In the genomic region with DNA sequence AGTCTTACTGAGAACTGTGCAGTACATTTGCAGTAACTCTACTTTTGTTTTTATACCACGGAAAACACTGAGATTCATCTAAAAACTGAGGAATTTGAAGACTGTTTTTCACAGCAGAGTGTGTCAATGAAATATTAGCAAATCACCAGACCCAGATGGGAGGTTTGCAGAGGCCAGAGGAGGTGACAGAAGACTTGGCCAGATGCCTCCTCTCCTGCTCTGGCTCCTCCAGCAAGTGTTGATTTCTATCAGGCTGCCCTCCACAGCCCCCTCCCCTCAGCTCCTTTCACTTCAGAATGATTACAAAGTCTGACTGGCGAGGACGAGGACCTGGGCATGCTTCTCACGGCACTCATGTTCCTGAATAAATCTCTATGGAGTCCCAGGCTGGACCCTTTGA, we compare ENCODE assay signal across 22 mouse cellular contexts. TPM values are rescaled to one million over a fixed set of nuclear protein-coding genes. Genes with fewer than 3 reads are reported as not detected.
"Had no signal": no experiment of that assay in that cellular context is flagged by ENCODE, and none has a peak within 500 bp of the region (broad histone marks: within the 10 kb centered on the region; RNA-seq: fewer than 3 reads in every experiment).

No protein-coding gene starts in this region.

- H3K27ac ChIP-seq: layer of hippocampus, adult 2 months; left cerebral cortex, adult 2 months; limb, embryonic 10.5 days; liver, embryonic 15.5 days; lung, embryonic 15.5 days; midbrain, embryonic 10.5 days; neural tube, embryonic 13.5 days had no signal

- H3K4me3 ChIP-seq: layer of hippocampus, adult 2 months; left cerebral cortex, adult 2 months; limb, embryonic 10.5 days; liver, embryonic 15.5 days; lung, embryonic 15.5 days; midbrain, embryonic 10.5 days; neural tube, embryonic 13.5 days had no signal

- H3K4me2 ChIP-seq: liver, embryonic 11.5 days; liver, embryonic 15.5 days; lung, embryonic 15.5 days; neural tube, embryonic 13.5 days had no signal

- ATAC-seq: midbrain, embryonic 16.5 days had no signal

- H3K9ac ChIP-seq: liver, embryonic 15.5 days; lung, embryonic 15.5 days; neural tube, embryonic 13.5 days had no signal

- H3K36me3 ChIP-seq: limb, embryonic 10.5 days; liver, embryonic 15.5 days; lung, embryonic 15.5 days; midbrain, embryonic 10.5 days; neural tube, embryonic 13.5 days had no signal

- H3K27me3 ChIP-seq: lung, embryonic 15.5 days; neural tube, embryonic 13.5 days had no signal

- H3K9me3 ChIP-seq: limb, embryonic 10.5 days; liver, embryonic 15.5 days; lung, embryonic 15.5 days; midbrain, embryonic 10.5 days; neural tube, embryonic 13.5 days had no signal

- H3K4me1 ChIP-seq: limb, embryonic 10.5 days; liver, embryonic 15.5 days; lung, embryonic 15.5 days; midbrain, embryonic 10.5 days; neural tube, embryonic 13.5 days had no signal

- DNase-seq: kidney, adult 18-20 months; kidney, postnatal 25 days; retina, postnatal 1 day; right cerebral cortex, postnatal 4 days; spleen, adult 18-20 months; thymus, adult 2 months; thymus, postnatal 25 days had no signal

RNA-seq across cellular contexts. Expression of gene Gm49361, which starts 41.5 kb away (rescaled TPM):
- total RNA-seq: layer of hippocampus, postnatal 10 days; megakaryocyte progenitor cell, adult 5-6 weeks had no signal
- polyA plus RNA-seq: kidney, embryonic 14.5 days; limb, embryonic 10.5 days; limb, embryonic 14.5 days; liver, embryonic 11.5 days; liver, embryonic 15.5 days; lung, embryonic 15.5 days; midbrain, embryonic 10.5 days; midbrain, embryonic 16.5 days; neural tube, embryonic 13.5 days; stomach, embryonic 14.5 days; thymus, adult 2 months; urinary bladder, adult 2 months had no signal
